Mouse (Mus musculus): ENCODE data around the gene Galntl6.
"Not testable (repeated sequence)": the region's sequence is repeated elsewhere in the genome, so short reads cannot be mapped to it uniquely, and the experiment has no call there.

Gene Galntl6

DNA sequence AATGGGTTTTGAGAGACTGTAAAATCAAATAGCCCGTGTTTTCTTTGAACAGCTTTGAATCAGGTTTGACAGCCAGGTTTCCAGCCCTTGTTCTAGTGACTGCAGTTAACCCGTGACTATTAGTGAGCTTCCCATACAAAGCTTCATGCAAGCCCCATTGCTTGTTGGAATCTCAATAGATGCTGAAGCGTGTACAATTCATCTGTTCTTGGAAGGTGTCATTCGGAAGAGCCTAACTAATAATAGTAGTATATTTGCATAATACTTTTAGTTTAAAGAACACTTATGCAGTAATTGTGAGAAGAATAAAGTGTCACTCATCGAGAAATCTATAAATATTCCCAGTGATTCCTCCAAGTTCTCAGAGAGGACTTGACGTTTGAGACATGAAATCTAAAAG, 314.6 kb downstream of the Galntl6 start:
- no peak for DNase-seq

GRCm38 (mm10) chr8:58575346-58575745, 337.1 kb downstream of the Galntl6 start:
- no peak for DNase-seq

DNA sequence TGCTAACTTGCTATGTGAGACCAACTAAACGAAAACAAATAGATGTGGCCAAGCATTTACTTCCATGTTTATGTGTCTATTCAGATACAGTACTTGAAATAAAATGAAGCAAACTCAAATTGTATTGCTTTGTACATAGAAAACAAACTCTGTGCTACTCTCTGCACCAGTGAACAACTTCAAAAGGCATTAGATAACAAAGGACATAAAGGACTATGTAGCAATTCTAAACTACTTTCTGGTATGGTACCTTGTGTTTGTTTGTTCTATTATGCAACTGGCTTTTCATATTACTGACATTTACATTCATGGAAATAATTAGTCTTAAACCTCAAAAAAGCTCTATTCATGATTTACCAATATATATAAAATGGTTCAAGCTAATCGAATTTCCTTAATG, 344.4 kb downstream of the Galntl6 start:
- no peak for DNase-seq

DNA sequence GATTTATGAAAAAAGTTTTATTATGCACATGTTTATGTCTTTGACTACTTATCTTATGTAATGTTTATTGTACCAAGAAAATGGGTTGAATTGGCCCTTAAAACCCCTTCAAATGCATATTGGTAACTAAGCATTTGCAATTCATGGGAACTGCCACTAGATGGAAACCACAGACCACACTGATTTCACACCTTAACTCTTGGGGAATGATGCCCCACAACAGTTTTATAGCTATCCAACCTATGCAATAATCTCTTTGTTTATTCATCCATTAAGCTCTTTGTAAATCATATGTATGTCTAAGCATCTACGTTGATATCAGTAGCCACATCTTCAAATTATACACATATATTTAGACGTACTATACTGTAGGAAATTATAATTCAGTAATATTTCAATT, 346.3 kb downstream of the Galntl6 start:
- no peak for DNase-seq

GRCm38 (mm10) chr8:58535781-58536180, 376.7 kb downstream of the Galntl6 start:
- DNase-seq, result no peak

- no peak for DNase-seq
These were observed 377.8 kb downstream of the Galntl6 start for GRCm38 (mm10) chr8:58534631-58535030.

- DNase-seq, result no peak
These were observed 389.0 kb downstream of the Galntl6 start for GRCm38 (mm10) chr8:58523443-58523842.

- DNase-seq, result no peak
These were observed 390.5 kb downstream of the Galntl6 start for GRCm38 (mm10) chr8:58521932-58522331.

DNA sequence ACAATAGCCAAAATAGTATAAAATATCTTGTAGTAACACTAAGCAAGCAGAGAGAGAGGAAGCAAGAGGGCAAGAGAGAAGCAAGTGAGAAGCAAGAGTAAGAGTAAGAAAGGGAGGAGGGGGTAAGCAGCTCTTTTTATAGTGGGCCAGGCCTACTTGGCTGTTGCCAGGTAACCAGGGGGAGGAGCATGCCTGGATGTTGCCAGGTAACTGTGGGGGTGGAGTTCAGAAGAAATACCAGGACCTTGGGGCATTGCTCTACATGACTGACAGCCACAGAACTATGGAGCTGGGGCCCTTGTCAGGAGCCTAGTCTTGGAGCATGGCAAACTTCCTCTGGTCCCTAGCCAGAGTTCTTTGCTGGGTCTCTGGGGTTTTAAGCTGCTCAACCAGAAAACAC, 401.9 kb downstream of the Galntl6 start:
- DNase-seq, result no peak

GRCm38 (mm10) chr8:58509051-58509450, 403.4 kb downstream of the Galntl6 start:
- no peak for DNase-seq

DNA sequence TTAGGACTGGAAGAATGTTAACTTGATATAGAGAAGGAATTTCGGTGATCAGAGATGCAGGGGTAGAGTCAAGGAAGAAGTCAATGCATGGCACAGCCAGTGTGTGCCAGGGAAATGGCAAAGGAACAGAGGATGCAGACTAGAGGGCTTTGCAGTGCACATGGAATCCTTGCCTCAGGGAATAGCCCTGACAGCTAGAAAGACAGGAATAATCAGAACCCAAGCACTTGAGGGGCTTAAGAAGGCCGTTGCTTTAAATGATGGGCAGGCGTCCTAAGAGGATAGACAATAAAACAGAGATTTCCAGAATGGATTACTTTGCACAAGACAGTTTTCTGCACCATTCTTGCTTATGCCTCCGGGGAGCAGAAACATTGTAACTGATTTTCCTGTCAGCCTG, 425.3 kb downstream of the Galntl6 start:
- no peak for DNase-seq

DNA sequence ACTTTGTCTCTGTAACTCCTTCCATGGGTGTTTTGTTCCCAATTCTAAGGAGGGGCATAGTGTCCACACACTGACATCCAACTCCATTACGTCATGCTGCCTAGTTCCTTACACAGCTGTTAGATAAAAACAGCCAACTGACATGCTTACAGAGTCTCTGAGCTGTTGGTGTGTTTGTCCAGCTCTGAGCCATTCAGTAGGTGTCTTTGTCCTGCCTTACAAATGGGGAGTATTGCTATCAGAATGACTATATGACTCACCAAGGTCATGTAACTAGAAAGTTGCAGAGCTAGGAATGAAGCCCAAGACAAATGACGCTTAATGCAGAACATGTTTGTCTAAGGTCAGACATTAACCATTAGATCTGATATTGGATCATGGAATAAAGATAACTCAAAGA, 449.1 kb downstream of the Galntl6 start:
- DNase-seq, result not testable (repeated sequence)

DNA sequence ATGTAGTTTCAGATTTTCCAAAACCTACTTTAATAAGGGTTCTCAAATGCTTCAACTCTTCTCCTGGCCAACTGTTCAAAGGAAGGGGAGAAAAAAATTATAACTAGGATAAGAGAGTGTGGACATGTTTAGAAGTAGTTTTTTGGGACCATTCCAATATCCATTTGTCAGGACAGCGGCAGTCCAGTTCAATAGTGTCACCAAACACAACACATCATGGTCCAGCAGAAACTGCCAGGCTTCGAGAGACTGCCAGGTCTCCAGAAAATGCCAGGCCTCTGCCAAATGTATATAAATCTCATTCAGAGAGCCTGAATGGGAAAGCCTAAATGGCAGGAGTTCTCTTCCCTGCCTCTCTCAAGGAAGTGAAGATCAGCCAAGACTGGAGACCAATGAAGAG, 469.7 kb downstream of the Galntl6 start:
- no peak for DNase-seq

- DNase-seq, result no peak
These were observed 494.0 kb downstream of the Galntl6 start for GRCm38 (mm10) chr8:58418481-58418880.

GRCm38 (mm10) chr8:58417551-58417950, 494.9 kb downstream of the Galntl6 start:
- DNase-seq, result no peak

DNA sequence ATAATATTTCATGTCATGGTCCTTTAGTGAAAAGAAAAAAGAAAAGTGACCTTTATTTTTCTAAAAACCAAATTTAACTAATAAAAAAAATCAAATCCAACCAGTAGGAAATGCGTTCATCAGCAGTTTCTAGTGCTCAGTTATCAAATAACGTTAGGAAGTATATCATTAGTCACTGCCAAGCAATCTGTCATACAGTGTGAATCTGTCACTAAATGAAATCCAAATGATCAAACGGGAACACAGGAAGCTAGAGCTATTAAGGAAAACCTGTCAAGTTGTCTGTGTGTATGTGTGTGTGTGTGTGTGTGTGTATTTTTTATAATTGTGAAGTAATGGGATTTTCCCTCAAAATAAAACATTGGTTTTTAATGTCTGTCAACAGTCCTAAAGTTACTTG, 515.9 kb downstream of the Galntl6 start:
- no peak for DNase-seq

DNA sequence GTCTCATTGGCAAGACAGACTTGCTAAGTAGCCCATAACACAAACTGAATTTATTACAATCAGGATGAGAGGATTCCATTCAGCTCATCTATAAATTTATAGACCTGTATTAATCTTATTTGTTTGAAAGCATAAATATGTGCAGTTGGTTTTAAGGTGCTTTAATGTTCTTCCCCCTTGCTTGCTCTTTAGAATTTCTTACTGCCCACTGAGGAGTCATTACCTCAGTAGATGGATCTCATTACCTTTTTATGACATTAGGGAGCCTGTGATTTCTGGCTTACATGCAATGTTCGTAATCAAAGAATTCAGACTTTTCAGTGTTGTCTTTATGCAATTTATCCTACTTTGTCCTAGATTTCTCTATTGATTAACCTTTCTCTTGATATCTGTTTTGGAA, 516.6 kb downstream of the Galntl6 start:
- no peak for DNase-seq

GRCm38 (mm10) chr8:58372389-58372788, 540.1 kb downstream of the Galntl6 start:
- no peak for DNase-seq

DNA sequence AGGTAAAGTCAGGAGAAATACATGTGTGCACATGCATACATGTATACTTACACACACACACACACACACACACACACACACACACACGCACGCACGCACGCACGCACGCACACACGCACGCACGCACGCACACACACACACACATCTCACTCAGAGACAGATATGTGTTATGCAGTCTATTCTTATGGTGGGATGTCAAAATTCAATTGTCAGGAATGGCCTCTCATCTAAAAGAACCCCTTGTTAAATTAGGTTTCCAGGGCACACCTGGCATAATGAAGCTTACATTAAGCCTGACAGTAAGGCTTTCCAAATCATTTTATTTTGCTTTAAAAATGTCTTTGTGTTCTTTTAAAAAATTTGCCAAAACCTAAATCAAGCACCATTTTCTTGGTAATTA, 540.5 kb downstream of the Galntl6 start:
- DNase-seq, result no peak

DNA sequence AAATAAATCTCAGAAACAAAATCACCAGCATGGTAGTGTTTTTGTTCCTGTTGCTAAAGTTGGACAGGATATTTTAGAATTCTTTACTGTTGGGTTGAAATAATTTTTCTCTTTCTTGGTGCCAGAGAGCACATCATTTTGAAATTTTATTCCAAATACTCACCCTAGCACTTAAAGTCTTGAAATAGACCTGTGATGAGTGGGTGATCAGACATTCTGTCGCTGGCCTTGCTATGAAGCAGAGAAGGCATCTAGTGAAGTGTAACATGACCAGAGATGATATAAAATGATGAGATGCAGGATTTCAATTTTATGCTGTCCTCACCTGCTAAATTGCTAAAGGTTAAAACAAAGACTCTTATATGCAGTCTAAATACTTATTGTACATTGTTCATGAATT, 581.3 kb downstream of the Galntl6 start:
- DNase-seq, result no peak

- no peak for DNase-seq
These were observed 599.0 kb downstream of the Galntl6 start for GRCm38 (mm10) chr8:58313482-58313881.

GRCm38 (mm10) chr8:58291487-58291886, 621.0 kb downstream of the Galntl6 start:
- no peak for DNase-seq

GRCm38 (mm10) chr8:58290080-58290479, 622.4 kb downstream of the Galntl6 start:
- no peak for DNase-seq

DNA sequence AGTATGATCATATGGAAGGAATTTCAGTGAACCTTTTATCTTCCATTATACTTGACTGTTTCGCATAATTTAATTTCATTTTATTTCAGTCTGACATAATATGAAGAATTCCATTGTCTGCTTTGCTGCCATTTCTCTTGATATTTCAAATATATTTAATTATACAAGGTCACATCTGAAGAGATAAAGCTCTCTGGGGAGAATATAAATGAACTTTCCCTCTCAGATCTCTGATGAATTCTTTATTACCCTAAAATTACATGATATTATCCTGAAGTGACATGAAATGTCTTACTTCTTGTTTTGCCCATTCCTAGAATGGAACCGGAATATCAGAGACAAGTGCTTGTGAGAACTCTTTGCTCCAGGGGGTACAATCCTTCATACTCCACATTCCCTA, 647.0 kb downstream of the Galntl6 start:
- DNase-seq, result no peak

DNA sequence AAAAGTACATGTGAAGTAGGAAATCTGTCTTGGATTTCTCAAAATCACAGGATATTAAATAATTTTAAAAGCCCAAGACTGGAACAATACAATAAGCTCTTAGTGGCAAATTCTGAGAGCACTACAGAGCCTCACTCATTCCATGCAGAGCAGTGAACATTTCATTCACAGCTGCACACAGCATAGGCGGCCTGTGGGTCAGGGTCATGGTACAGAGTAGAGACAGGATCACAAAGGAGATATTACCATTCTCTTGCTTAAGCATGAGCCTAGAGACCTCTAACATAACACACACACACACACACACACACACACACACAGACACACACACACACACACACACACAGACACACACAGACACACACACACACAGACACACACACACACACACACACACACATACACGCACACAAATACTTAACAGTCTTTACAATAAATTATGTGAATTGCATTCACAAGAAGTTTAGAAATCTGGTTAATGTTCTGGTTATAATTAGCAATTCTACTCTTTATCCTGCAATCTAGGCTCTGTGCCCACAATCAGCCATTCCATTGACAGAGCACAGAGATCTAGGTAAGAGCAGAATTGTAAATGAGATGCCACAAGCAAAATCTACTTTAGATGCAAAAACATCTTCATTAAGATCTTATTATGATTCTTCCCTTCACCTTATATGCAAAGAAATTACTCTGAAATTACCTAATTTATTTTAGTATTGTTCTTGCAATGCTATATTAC, 653.7 kb downstream of the Galntl6 start:
- DNase-seq, result no peak
